Mouse (Mus musculus) gonadal fat pad, adult 2 months (tissue): ENCODE data around the gene Ltc4s. TPM values are rescaled to one million over a fixed set of nuclear protein-coding genes. Genes with fewer than 3 reads are reported as not detected.

ENCODE experiments used
- DNase-seq: peaks from one replicate; pipeline ENCODE4 v3.0.0-alpha.2; 2012; ENCODE audit warnings: low read depth
- polyA plus RNA-seq: library from polyadenylated mRNA; depleted of rRNA; stranded (reverse); fragments of >200 nt; gene quantifications from 2 replicates; pipeline ENCODE4 v1.2.3, GENCODE M21; 2012; rRNA removed

Gene Ltc4s
- polyA plus RNA-seq, 1 experiment, result 350 TPM

DNA sequence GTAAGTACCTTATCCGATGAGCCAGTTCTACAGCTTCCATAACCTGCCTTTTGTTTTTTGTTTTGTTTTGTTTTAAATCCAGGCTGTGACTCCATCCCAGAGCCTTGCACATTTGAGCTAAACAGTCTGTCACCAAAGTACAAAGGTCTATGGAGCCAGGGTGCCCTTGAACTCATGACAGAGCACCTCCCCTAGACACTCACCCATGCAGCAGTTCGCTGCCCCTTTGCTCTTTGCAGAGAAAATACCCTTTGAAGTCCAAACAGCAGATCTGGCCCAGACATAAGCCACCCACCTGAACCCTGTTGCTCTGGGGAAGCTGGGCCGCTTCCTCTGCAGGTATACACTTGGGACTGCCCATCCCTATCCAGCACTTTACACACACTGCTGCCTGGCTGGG lies 36.8 kb downstream of the Ltc4s start:
- DNase-seq, result no peak

DNA sequence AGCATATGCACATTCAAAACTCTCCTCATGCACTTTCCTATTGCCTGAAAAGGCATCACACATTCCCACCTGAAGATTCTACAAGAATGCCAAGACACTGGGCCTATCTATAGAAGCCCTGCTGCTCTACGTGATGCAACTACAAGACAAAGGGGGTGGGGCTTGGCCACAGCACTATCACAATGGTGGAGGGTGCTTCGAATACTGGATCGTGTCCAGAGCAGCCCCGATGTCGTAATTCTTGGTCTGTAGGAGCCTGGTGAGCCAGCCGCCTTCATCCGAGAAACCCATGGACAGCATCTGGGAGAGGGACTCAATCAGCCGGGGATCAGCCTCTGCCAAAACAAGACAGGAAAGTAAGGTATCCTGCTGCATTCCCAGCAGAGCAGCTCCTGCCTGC lies 37.8 kb downstream of the Ltc4s start:
- DNase-seq, result no peak

DNA sequence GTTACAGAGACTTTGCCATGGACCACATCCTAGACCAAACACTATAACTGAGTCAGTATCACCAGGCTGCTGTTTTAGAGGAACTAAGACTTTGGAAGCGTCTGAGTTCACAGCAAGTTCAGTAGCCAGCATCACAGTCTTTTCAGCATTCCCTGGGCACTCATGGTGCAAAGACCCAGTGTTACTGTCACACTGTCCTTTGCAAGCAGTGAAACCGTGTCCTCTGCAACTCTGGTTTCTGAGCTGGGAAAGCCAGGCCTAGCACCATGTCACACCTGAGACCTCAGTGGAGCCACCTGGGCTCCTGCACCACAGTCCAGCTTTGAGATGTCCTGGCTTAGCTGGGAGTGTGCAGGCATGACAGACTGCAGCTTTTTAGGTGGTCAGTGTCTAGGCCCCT lies 39.5 kb downstream of the Ltc4s start:
- no peak for DNase-seq

DNA sequence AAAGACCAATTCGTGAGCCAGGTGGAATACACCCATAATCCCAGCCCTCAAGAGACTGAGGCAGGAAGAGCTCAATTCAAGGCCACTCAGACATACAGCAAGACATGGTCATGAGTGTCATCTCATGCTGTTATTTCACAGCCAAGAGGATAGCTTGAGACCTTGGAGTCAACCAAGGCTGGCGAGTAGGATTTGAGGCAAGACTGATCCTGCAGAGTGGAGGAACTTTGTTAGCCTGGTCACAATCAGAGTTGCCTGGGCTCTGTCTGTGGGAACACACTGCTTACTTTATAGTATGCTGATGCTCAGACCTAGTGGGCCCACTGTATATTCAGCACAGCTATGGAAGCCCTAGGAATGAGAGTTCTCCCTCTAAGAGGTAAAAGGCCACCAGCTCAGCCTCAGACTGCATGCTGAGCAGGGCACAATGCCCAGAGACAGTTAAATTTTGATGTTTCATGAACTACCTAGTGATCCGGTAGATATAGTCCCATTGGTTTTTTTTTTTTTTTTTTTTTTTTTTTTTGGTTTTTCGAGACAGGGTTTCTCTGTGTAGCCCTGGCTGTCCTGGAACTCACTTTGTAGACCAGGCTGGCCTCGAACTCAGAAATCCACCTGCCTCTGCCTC lies 40.1 kb downstream of the Ltc4s start:
- DNase-seq, result no peak

DNA sequence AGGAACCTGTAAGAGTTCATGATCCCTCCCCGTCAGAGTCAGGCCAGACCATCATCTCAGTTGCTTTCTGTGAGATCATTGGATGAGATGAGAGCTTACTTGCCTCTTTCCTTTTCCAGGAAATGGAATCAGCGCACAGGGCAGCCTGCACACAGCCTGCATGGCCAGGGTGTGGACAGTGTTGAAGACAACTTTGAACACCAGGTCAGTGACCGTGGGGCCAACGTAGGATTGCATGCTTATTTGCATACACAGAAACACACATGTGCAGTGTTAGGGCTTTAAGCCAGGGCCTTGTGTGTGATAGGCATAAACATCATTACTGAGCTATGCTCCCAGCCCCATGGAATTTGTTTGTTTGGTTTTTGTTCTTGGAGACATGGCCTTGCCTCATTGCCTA lies 40.9 kb downstream of the Ltc4s start:
- no peak for DNase-seq

DNA sequence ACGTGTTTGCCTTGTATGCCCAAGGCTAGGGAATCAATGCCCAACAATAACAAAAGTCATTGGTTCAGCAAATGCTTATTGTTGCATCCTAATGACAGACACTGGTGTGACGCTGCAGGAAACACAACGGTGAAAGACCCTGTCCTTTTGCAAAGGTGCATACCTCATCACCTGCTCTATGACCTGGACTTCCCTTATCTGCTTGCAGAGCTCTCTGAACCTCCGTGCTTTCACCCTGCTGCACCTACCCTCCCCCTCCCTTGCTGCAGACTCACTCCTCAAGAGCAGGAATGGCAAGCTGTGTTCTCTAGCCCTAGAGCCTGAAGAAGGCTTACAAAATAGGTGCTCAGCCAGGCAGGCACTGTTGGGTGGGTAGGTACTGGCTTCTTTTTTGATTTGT lies 43.6 kb downstream of the Ltc4s start:
- no peak for DNase-seq

DNA sequence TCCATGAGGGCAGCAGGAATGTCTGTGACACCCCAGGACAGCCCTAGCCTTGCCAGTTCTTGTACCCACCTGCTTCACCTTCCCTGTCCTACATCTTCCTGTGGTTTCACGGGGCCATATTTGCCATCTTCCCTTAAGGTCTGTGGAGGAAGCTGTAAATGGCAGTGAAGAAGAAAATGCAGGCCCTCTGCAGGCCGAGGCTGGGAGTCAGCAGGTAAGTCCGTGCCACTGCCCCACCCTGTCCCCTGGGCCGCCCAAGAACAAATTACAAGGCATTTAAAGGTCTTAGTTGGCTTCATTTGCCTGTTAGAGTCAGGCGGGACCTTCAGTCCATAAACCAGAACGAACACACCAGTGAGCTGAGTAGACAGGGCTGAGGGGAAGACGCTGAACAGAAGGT lies 44.3 kb downstream of the Ltc4s start:
- DNase-seq, result no peak

DNA sequence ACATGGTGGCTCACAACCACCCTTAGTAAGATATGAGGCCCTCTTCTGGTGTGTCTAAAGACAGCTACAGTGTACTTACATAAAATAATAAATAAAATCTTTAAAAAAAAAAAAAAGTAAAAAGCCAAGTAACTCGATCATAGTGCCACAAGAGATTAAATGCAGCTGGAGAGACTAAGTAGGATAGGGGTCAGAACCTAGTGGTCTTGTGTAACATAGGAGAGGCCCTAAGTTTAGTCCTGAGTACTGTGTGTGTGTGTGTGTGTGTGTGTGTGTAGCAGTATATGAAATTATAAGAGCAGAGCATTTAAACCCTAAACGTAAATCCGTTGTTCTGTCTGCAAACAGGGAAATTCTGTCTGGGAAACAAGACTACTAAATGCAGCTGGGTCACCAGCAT lies 46.1 kb downstream of the Ltc4s start:
- DNase-seq, result no peak

DNA sequence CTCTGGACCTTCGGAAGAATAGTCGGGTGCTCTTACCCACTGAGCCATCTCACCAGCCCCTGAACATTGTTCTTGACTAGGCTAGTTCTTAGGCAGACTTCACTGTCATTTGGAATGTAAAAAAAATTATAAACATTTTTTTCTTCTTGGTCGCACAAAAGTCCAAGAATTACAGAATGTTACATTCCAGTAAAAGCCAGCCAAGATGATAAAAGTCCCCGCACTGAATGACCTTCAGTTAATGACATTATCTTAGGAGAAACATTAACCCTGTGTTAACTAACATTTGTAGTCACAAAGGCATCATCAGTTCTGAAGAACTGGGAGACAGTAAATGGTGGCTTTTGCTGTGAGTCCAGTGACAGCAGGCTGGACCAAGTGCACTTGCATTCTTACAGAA lies 48.1 kb downstream of the Ltc4s start:
- DNase-seq, result no peak

DNA sequence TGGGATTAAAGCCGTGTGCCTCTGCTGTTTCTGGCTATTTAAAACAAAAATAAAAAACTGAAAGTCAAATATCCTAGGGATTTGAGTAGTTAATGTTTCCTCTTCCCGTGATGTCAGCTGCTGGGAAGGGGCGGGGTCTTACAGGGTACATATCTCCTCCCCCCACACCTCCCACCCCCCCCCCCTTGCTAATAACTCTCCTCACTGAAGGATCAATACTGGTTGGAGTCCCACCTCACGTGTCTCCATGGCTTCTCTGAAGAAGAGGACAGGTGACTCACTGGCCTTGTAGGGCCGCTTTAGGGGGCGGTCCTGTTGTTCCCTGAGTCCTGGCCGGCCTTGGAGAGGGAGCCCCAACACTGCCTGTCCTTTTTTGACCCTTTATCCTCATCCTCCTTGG lies 49.7 kb downstream of the Ltc4s start:
- DNase-seq, result no peak

Other genes starting within 250 kb of the Ltc4s start
- 47.0 and 50.1 TPM in 2 replicates for gene Rnf130, start 213.3 kb downstream of the Ltc4s start, polyA plus RNA-seq
- gene Tbc1d9b, start 107.2 kb downstream of the Ltc4s start, polyA plus RNA-seq, result 73.4 and 78.5 TPM in 2 replicates
- 10.7 and 12.5 TPM in 2 replicates for gene Mrnip, start 64.2 kb downstream of the Ltc4s start, polyA plus RNA-seq
- gene Sqstm1, start 27.8 kb downstream of the Ltc4s start, polyA plus RNA-seq, result 227 and 257 TPM in 2 replicates
- 75.8 and 80.6 TPM in 2 replicates for gene Mgat4b, start 27.7 kb downstream of the Ltc4s start, polyA plus RNA-seq
- 12.0 and 15.5 TPM in 2 replicates for gene Maml1, start 53.7 kb upstream of the Ltc4s start, polyA plus RNA-seq
- 93.4 and 169 TPM in 2 replicates for gene Canx, start 87.1 kb upstream of the Ltc4s start, polyA plus RNA-seq
- gene Cby3, start 115.8 kb upstream of the Ltc4s start, polyA plus RNA-seq, result 9.1 and 12.5 TPM in 2 replicates
- 74.9 and 113 TPM in 2 replicates for gene Hnrnph1, start 138.4 kb upstream of the Ltc4s start, polyA plus RNA-seq
- gene Rufy1, start 192.5 kb upstream of the Ltc4s start, polyA plus RNA-seq, result 25.9 and 27.8 TPM in 2 replicates